ENCODE assay signal across 11 mouse cellular contexts in genomic region chr6:94620801-94621301, GRCm38 (mm10).
A peak's percentile ranks its signal among the peaks of the same experiment; 100 is the strongest.
DNase-seq lines count a peak whose midpoint lies in the region; ATAC-seq lines count a peak whose summit lies in the region.
"Had no signal": no experiment of that assay in that cellular context is flagged by ENCODE, and none has a peak within 500 bp of the region (broad histone marks: within the 10 kb centered on the region; RNA-seq: fewer than 3 reads in every experiment).

No protein-coding gene starts in this region.

- H3K9ac ChIP-seq in hindbrain, embryonic 12.5 days: peak overlapping the region; percentile 13; the same call in 1 of the 2 replicates
- H3K9ac ChIP-seq: liver, embryonic 14.5 days had no signal

- intact Hi-C loops in gastrocnemius, postnatal 14 days (cut with DNase I; ENCODE audit: low total_unique reads): loop anchor here (5.0 kb wide), 1 partner anchor 346 kb away; no protein-coding TSS in a partner anchor
- intact Hi-C loops in heart, postnatal 36 days (cut with DNase I): loop anchor here (5.0 to 10.0 kb wide), 6 partner anchors 41 to 366 kb away; no protein-coding TSS in a partner anchor

- H3K9me3 ChIP-seq in hindbrain, embryonic 12.5 days (replicated peaks): no peaks in the 10 kb centered on the region
- no peaks in the 10 kb centered on the region for H3K9me3 ChIP-seq in hindbrain, embryonic 10.5 days

- no peak overlapping the region for H3K4me3 ChIP-seq in hindbrain, embryonic 12.5 days
- no peak overlapping the region for H3K4me3 ChIP-seq in hindbrain, embryonic 10.5 days

- H3K27me3 ChIP-seq in hindbrain, embryonic 12.5 days: no peaks in the 10 kb centered on the region
- no peaks in the 10 kb centered on the region for H3K27me3 ChIP-seq in hindbrain, embryonic 10.5 days (ENCODE audit: insufficient read depth, poor library complexity, severe bottlenecking)

- H3K4me1 ChIP-seq in hindbrain, embryonic 12.5 days: peaks cover 7% of the 10 kb centered on the region
- no peaks in the 10 kb centered on the region; the same call in 1 of the 2 replicates for H3K4me1 ChIP-seq in hindbrain, embryonic 10.5 days (replicated peaks)

- no peak overlapping the region for H3K4me2 ChIP-seq in hindbrain, embryonic 12.5 days (replicated peaks)

- WGBS in hindbrain, embryonic 12.5 days: 88% methylated on average over 9 of the region's 9 CpGs
- 86% methylated on average over 9 of the region's 9 CpGs for WGBS in hindbrain, embryonic 10.5 days

- DNase-seq in hindbrain, embryonic 10.5 days (ENCODE audit: low spot score): no peak
- peak; percentile 43 for DNase-seq in NIH3T3 (ENCODE audit: low read depth)
- DNase-seq in gastrocnemius, postnatal 14 days: peak; percentile 78
- DNase-seq in heart, postnatal 36 days: peak; percentile 60 to 78
- DNase-seq in retina, embryonic 14.5 days (ENCODE audit: low spot score): no peak
- DNase-seq: cerebellum, adult 8-10 months; kidney, adult 9 months had no signal

- ATAC-seq in hindbrain, embryonic 12.5 days (ENCODE audit: low FRiP score): no peak
- no peak for ATAC-seq in erythroblast, adult 5-6 weeks (replicated peaks; ENCODE audit: low FRiP score, poor library complexity, severe bottlenecking)
- ATAC-seq in megakaryocyte-erythroid progenitor cell, adult 5-6 weeks (replicated peaks; ENCODE audit: low FRiP score, low TSS enrichment, poor library complexity, severe bottlenecking): no peak

- peaks cover 81% of the 10 kb centered on the region for H3K36me3 ChIP-seq in hindbrain, embryonic 12.5 days
- H3K36me3 ChIP-seq in hindbrain, embryonic 10.5 days: peaks cover 100% of the 10 kb centered on the region

- H3K27ac ChIP-seq in hindbrain, embryonic 12.5 days: no peak overlapping the region
- no peak overlapping the region for H3K27ac ChIP-seq in hindbrain, embryonic 10.5 days
- H3K27ac ChIP-seq: liver, embryonic 14.5 days had no signal

Comparison
In these comparisons a context has a peak if more than half of its experiments do, and no peak if none do; other contexts are left out.
1. DNase-seq: peak in NIH3T3 (single experiment), gastrocnemius, postnatal 14 days (single experiment) and heart, postnatal 36 days (2 of 2); none in hindbrain, embryonic 10.5 days (single experiment) and retina, embryonic 14.5 days (single experiment).